Comparison of ENCODE assay signal across 8 mouse cellular contexts in genomic region chr15:31536051-31536737, GRCm38 (mm10). TPM values are rescaled to one million over a fixed set of nuclear protein-coding genes. Genes with fewer than 3 reads are reported as not detected.
DNase-seq lines count a peak whose midpoint lies in the region; ATAC-seq and TF ChIP-seq lines count a peak whose summit lies in the region.
"Had no signal": no experiment of that assay in that cellular context is flagged by ENCODE, and none has a peak within 500 bp of the region (broad histone marks: within the 10 kb centered on the region; RNA-seq: fewer than 3 reads in every experiment).

No protein-coding gene starts in this region.

- no peak overlapping the region for H3K9ac ChIP-seq in embryonic facial prominence, embryonic 11.5 days (replicated peaks; ENCODE audit: low read length)
- no peak overlapping the region for H3K9ac ChIP-seq in midbrain, embryonic 13.5 days (replicated peaks)
- H3K9ac ChIP-seq: limb, embryonic 15.5 days had no signal

- ATAC-seq in embryonic facial prominence, embryonic 11.5 days (replicated peaks; ENCODE audit: insufficient number of reproducible peaks, low FRiP score, low TSS enrichment, low read depth): peak; percentile 77
- ATAC-seq in midbrain, embryonic 13.5 days: peak; percentile 88
- ATAC-seq in megakaryocyte-erythroid progenitor cell, adult 5-6 weeks (replicated peaks; ENCODE audit: low FRiP score, low TSS enrichment, poor library complexity, severe bottlenecking): no peak

- no peak overlapping the region for H3K4me2 ChIP-seq in embryonic facial prominence, embryonic 11.5 days (ENCODE audit: low read depth, low read length)
- peak overlapping the region; percentile 25; the same call in 1 of the 2 replicates for H3K4me2 ChIP-seq in midbrain, embryonic 13.5 days (replicated peaks)
- H3K4me2 ChIP-seq: limb, embryonic 15.5 days had no signal

- H3K9me3 ChIP-seq in embryonic facial prominence, embryonic 11.5 days (replicated peaks; ENCODE audit: control insufficient read depth, low read length): no peaks in the 10 kb centered on the region
- H3K9me3 ChIP-seq in midbrain, embryonic 13.5 days: no peaks in the 10 kb centered on the region
- H3K9me3 ChIP-seq: limb, embryonic 15.5 days had no signal

- WGBS in embryonic facial prominence, embryonic 11.5 days: 16% methylated on average over 7 of the region's 7 CpGs
- under 1% methylated on average over 7 of the region's 7 CpGs for WGBS in midbrain, embryonic 13.5 days

- no peak overlapping the region for H3K4me3 ChIP-seq in embryonic facial prominence, embryonic 11.5 days (ENCODE audit: low read depth, low read length)
- peak overlapping the region; percentile 1; the same call in 1 of the 2 replicates for H3K4me3 ChIP-seq in layer of hippocampus, adult 2 months
- H3K4me3 ChIP-seq in midbrain, embryonic 13.5 days (replicated peaks): no peak overlapping the region
- H3K4me3 ChIP-seq: limb, embryonic 15.5 days had no signal

- H3K27me3 ChIP-seq in embryonic facial prominence, embryonic 11.5 days (ENCODE audit: control insufficient read depth, insufficient read depth, low read length): no peaks in the 10 kb centered on the region
- no peaks in the 10 kb centered on the region for H3K27me3 ChIP-seq in midbrain, embryonic 13.5 days
- H3K27me3 ChIP-seq: limb, embryonic 15.5 days had no signal

- peak; percentile 79 for DNase-seq in ZHBTc4 (ENCODE audit: low read depth, low spot score)
- DNase-seq in embryonic facial prominence, embryonic 11.5 days (ENCODE audit: low spot score): peak; percentile 43
- peak; percentile 56 to 73 for DNase-seq in layer of hippocampus, adult 2 months (ENCODE audit: low spot score in 2 of 2)
- no peak for DNase-seq in heart, postnatal 10 days
- DNase-seq in natural killer cell, adult 2 months (ENCODE audit: low spot score in 2 of 2): no peak

- TF ChIP-seq CTCF in layer of hippocampus, adult 2 months (conservative IDR thresholded peaks at IDR 0.05): no peak

- H3K4me1 ChIP-seq in embryonic facial prominence, embryonic 11.5 days (ENCODE audit: control insufficient read depth, insufficient read depth, low read length): peaks cover 3% of the 10 kb centered on the region; the same call in 1 of the 2 replicates
- H3K4me1 ChIP-seq in midbrain, embryonic 13.5 days (replicated peaks): peaks cover 24% of the 10 kb centered on the region

- H3K27ac ChIP-seq in embryonic facial prominence, embryonic 11.5 days (replicated peaks; ENCODE audit: low read depth, low read length): no peak overlapping the region
- peak overlapping the region; percentile 75 for H3K27ac ChIP-seq in layer of hippocampus, adult 2 months
- H3K27ac ChIP-seq in midbrain, embryonic 13.5 days: peak overlapping the region; percentile 63
- H3K27ac ChIP-seq: limb, embryonic 15.5 days had no signal

- intact Hi-C loops in heart, postnatal 10 days (cut with DNase I): no loop called here

- no peaks in the 10 kb centered on the region for H3K36me3 ChIP-seq in embryonic facial prominence, embryonic 11.5 days (replicated peaks; ENCODE audit: control insufficient read depth, insufficient read depth, low read depth, low read length)
- no peaks in the 10 kb centered on the region for H3K36me3 ChIP-seq in midbrain, embryonic 13.5 days
- H3K36me3 ChIP-seq: limb, embryonic 15.5 days had no signal

RNA-seq across cellular contexts. Expression of gene March6, which starts 5.3 kb away (rescaled TPM):
- polyA plus RNA-seq in embryonic facial prominence, embryonic 11.5 days (2014; fragmentation: Nextera tagmentation; extraction: Ambion mirVana): 40.6 and 41.9 TPM in 2 replicates
- 100 to 1,000 TPM; 186 to 194 TPM for total RNA-seq in layer of hippocampus, adult 2 months (2021)
- 75.0 and 78.6 TPM in 2 replicates for polyA plus RNA-seq in midbrain, embryonic 13.5 days (2015; fragmentation: Nextera tagmentation; extraction: Ambion mirVana)
- total RNA-seq in heart, postnatal 10 days (2021): 100 to 1,000 TPM; 100 to 109 TPM
- 57.2 and 60.8 TPM in 2 replicates for total RNA-seq in megakaryocyte-erythroid progenitor cell, adult 5-6 weeks (2014; fragmentation: Nextera tagmentation)
- total RNA-seq in megakaryocyte-erythroid progenitor cell, adult 5-6 weeks (2017): 53.1 and 62.4 TPM in 2 replicates

RNA-seq across cellular contexts. Expression of gene Cmbl, which starts 29.0 kb away (rescaled TPM):
- polyA plus RNA-seq in embryonic facial prominence, embryonic 11.5 days (2014; fragmentation: Nextera tagmentation; extraction: Ambion mirVana): 1.2 and 1.4 TPM in 2 replicates
- 10 to 100 TPM; 12.7 to 12.8 TPM for total RNA-seq in layer of hippocampus, adult 2 months (2021)
- polyA plus RNA-seq in midbrain, embryonic 13.5 days (2015; fragmentation: Nextera tagmentation; extraction: Ambion mirVana): 3.1 and 4.0 TPM in 2 replicates
- total RNA-seq in heart, postnatal 10 days (2021): 10 to 100 TPM; 24.8 to 26.4 TPM
- not detected in 2 replicates for total RNA-seq in megakaryocyte-erythroid progenitor cell, adult 5-6 weeks (2014; fragmentation: Nextera tagmentation)
- not detected in 2 replicates for total RNA-seq in megakaryocyte-erythroid progenitor cell, adult 5-6 weeks (2017)

Comparison
In these comparisons a context has a peak if more than half of its experiments do, and no peak if none do; other contexts are left out.
1. DNase-seq: peak in ZHBTc4 (single experiment), embryonic facial prominence, embryonic 11.5 days (single experiment) and layer of hippocampus, adult 2 months (2 of 2); none in heart, postnatal 10 days (0 of 2) and natural killer cell, adult 2 months (0 of 2).
2. RNA of gene Cmbl, which starts 29.0 kb away (total RNA-seq): 24.8 to 26.4 TPM in heart, postnatal 10 days and 12.7 to 12.8 TPM in layer of hippocampus, adult 2 months; not detected in megakaryocyte-erythroid progenitor cell, adult 5-6 weeks; every median in the first group is over 10 times any median in the second.